Mouse (Mus musculus) adrenal gland, postnatal 4 days (tissue): ENCODE measurements around the gene Peak1. TPM values are rescaled to one million over a fixed set of nuclear protein-coding genes. Genes with fewer than 3 reads are reported as not detected.
A peak's percentile ranks its signal among the peaks of the same experiment; 100 is the strongest.

Source experiments
- DNase-seq, 2 experiments: peaks; one replicate each; pipeline ENCODE4 v3.0.0; 2021 to 2022; ENCODE audit warnings: low spot score in 2 of 2, mixed read lengths in 2 of 2
- total RNA-seq, 2 experiments: library from RNA; stranded (reverse); gene quantifications; 2 replicates each; pipeline ENCODE4 v1.2.3; 2021

The Peak1 gene
- total RNA-seq, 2 experiments from 2014 or later, result 52.5 to 54.8 TPM

DNA sequence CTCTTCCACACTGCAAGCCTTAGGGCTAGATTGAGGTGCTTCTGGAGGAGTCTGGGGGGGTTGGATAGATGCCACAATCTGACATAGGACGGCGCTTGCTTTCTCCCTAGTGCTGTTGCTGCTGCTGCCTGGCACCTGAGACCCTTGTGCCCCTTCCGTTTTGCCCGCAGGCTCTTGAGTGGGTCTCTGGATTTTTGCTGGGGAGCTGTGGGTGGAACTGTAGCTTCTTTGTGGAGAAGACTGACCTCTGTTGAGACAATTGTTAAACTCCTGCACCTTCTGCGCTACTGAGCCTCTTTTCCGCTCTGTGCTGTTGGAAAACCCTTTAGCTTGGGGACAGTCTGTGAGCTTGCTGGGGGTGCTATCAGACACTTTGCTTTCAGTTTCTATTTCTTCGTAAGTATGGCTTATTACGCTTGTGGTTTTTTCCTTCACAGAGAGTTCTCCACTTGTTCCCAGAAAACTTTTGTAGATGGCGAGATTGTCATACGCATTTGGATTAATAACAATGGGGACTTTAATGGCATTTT lies 159.5 kb downstream of the Peak1 start:
- DNase-seq, result no peak

DNA sequence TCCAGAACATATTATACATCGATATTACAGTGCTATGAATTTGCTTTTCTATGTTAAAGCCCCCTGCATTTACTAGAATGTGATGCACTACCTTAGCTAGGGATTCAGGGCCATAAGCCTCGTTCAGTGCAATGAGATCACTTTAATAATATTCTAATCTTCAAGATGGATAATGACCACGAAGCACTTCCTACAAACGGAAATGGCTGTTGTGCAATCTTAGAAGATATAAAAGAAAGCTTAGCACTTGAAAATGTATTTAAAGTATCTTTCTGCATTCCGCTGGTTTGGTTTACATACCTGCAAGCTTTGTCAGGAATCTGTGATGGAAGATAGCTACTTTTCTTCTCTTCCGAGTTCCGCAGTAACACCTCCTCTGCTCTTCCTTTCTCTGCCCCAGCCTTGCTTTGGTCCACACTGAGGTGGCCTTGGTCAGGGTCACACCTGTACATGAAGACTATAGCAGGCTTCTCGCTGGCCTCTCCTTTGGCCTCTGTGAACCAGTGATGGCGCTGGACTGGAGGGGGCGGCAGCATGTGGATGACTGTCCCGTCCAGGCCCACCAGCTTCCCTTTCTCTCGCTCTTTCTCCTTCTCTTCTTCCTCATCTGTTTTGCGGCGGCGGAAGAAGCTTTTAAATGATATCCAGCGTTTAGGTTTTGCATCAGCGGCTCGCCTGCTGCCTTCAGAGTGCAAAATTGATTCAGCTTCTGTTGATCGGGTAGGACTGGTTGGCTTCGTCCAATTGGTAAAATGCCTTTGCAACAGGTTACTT lies 160.5 kb downstream of the Peak1 start:
- no peak for DNase-seq

DNA sequence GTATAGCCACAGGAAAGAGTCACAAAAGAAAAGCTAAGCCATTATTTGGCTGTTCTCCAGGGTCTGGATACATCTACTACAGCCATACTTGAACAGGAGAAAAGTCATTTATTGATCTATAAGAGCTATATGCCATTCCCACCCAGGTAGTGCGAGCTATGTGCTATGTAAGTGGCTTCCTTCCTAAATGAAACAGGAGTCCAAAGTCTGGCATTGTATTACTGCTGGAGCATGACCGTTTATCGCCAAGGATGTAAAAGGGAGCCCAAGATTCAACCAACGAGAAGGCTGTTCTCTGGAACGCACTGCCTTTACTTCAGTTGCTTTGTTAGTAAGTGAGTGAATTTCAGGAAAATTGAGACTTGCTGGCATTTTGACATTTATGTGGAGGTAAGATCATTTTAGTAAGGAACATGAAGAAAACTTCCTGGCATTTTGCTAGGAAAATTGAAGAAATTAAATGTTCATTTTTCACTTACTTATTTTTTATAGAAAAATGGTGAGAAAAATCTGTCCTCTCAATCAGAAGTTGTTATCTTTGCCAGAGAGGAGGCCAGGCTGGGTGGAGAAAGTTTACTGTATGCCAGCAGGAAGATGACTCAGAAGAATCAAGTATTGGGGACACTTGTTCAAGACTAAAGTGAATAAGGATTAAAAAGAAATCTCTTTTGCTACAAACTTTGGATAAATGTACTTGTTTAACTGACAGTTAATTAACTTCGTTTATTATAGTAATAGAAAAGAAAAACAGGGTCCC lies 162.0 kb downstream of the Peak1 start:
- DNase-seq, result no peak

DNA sequence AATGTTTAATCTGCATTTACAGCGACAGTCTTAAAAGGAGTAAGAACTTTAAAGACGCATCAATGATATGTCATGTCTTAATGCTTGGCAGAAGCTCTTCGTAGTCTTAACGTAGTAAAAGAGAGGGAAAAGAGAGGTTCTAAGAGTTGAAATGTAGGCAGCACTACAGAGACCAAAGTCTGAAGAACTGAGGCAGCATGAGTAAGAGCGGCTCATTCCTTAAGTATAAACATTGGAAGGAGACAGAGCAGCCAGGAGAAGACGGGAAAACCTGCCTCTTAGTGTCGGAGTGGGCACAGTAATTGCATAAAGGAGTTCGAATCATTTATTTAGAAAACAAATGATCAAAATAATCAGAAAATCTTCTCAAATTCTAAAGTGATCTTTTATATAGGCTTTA lies 173.5 kb downstream of the Peak1 start:
- no peak for DNase-seq

DNA sequence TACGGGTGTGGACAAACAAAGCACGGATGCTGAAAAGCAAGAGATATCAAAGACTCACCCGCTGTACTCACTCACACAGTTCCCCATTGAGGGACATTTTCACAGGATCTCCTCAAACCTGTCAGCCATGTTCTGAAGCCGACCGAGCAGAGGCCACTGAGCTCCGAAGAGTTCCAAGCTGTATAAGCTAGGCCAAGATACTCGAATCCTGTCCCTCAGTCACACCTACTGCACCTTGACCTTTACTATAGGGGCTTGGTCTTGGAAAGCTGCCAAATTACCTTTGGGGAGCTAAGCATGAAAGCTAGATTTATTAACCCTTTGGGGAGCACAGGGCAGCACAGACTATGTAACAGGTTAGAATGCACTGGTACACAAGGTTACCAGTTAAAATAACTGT lies 174.0 kb downstream of the Peak1 start:
- no peak for DNase-seq

DNA sequence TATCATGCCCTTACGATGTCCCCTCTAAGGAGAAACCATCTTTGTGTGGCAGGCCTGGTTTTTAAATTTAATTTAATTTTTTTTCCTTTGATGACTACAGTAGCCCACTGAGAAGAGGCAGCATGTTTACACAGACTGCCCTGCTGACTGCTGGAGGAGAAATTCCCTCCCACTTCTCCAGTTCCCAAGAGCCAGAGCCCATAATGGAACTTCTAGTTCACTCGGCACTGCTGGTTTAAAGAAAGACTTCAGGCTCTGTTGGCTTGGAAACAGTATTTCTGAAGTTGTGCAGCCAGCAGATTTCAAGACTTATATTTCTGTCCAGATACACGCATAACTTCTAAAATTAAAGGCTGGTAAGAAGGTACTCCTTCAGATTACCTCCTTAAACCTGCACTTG lies 175.2 kb downstream of the Peak1 start:
- no peak for DNase-seq

DNA sequence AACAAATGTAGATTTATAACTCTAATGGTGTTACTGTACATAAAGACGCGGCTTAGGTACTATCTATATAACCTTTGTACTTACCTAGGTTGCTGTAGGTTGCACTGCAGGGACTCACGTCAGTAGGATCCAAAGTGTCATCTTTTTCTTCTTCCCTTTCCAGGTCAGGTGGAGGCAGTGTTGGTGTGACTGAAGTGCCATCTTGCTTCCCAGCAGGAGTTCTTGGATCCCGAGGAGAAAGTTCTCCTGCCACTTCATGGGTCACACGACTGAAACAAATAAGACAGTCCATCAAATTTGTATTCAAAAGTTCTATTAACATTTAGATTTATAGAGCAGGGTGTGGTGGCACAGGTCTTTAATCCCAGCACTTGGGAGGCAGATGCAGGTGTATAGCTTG lies 176.8 kb downstream of the Peak1 start:
- no peak for DNase-seq

DNA sequence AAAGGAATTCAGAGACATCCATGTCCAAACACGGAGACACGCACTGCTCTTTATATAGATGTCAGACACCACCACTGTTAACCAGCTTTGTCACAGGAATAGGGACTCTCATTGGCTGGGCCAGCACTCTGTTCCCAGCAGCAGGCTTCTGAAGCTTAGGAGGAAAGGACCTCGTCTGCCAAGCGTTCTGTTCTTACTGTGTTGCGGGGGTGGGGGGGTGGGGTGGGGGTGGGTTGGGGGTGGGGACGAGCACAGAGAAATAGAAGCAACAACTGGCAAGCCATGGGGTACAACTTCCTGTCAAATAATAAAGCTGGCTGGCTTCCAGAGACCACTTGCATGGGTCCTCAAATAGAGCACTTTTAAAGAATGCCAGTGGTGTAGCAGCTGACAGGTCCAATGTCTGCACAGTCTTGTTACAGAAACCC lies 182.0 kb downstream of the Peak1 start:
- no peak for DNase-seq

DNA sequence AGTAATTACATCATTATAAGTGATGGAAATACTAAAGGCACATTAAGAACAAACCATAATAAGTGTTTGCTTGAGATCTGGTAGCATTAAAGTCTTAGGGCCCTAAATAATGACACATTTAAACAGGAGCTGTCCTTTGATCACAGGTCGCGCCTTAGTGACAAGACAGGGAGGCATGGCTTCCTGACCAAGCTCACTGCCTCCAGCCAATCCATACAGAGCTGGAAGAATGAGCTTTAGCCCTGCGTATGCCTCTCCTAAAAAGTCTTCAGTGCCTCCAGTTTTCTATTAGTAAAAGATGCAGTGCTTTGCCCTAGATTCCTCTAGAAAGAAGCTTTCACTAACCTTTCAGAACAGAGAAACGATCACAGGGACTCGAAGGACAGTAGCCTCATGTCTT lies 182.6 kb downstream of the Peak1 start:
- DNase-seq, result no peak

DNA sequence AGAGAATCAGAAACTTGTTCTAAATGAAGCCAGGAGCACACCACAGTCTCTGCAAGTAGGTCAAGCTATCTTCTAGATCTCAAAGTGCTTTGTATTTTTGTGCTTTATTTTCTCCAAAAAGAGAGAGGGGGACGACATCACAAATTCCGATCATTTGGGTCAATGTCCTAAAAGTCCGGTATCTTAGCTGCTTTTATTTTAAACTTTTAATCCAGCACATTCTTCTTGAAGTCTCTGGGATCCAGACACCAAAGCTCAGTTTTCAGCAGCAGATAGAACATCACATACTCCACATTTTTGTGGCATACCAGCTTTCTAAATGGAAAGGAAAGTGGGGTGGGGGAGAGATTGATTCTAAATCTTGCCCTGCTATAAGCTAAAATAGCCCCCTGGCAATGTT lies 183.3 kb downstream of the Peak1 start:
- no peak for DNase-seq

DNA sequence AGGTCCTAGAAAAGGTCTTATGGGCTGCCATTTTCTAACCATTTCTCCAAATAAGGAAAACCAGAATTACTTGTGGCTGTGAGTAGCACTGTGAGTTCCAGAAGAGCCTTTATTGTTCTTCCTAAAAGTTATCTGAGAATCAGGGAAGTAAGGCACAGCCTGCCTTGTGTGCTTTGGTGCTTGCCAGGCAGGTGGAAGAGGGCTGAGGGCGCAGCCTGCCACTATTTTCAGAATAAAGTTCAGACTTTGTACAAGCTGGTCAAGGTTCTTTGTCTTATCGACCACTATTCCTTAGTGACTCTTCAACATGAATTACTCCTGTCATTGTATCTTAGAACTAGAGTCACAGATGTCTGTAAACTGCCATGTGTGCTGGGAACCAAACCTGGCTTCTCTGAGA lies 184.6 kb downstream of the Peak1 start:
- DNase-seq, result no peak

DNA sequence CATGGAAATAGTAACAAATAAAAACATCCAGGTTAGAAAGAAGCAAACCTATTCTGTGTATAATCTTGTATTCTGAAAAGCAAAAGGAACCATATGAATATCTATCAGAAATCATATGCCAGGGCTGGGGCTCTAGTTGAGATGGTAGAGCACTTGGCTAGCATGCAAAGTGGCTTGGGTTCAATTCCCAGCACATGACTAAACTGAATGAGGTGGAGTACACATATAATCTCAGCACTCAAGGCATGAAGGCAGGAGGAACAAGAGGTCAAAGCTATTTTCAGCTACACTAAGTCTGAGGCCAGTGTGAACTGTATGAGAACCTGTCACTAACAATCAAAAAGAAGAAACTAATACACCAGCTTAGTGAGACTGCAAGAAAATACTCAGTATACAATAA lies 187.0 kb downstream of the Peak1 start:
- no peak for DNase-seq

DNA sequence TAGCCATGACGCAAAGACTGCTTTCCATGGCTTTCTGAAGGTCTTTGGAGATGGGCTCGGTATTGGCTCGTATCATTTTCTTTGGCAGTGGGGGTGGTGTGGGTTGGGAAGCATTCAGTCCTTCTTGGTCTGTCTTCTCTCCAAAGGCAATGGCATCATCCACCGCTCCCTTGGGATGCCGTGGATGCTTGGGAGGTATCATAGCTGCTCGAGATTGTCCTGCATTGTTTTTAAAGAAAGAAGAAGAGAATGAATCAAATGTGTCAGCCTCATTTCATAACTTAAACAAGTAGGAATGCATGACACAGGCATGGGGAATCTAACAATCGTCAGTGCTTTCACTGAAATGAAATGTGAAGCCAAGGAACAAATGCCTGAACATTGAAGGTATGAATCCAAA lies 190.2 kb downstream of the Peak1 start:
- no peak for DNase-seq

DNA sequence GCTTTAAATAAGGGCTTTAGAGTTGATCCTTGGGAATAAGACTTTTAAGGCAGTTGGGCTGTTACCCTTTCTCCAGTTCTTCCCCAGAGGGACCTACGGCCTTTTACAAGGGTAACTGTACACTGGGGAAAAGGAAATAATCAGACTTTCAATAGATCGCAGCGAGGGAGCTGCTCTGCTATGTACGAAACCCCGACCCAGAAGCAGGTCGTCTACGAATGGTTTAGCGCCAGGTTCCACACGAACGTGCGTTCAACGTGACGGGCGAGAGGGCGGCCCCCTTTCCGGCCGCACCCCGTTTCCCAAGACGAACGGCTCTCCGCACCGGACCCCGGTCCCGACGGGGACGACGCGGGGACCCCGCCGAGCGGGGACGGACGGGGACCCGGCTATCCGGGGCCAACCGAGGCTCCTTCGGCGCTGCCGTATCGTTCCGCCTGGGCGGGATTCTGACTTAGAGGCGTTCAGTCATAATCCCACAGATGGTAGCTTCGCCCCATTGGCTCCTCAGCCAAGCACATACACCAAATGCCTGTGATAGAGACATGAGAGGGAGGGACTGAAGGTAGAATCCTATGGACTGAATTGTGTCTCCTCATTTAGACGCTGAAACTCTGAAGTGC lies 194.3 kb downstream of the Peak1 start:
- DNase-seq, result peak; percentile 40 to 55

DNA sequence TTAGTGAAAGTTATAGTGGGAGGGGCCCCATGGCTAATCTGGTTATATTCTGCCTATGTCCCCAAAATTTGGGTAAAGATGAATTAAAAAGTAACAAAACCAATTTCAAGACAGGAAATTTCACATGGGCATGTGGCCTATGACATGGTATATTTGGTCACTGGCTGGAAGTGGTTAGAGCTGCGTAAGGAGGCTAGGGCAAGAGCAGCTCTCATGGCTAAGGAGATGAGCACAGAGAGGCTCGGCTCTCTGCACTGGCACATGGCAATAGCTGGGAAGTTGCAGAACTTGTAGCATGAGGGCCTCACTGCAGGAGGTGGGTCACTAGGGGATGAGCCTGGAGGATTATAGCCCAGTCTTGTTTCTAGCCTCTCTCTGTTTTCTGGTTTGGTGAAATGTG lies 199.0 kb downstream of the Peak1 start:
- no peak for DNase-seq

DNA sequence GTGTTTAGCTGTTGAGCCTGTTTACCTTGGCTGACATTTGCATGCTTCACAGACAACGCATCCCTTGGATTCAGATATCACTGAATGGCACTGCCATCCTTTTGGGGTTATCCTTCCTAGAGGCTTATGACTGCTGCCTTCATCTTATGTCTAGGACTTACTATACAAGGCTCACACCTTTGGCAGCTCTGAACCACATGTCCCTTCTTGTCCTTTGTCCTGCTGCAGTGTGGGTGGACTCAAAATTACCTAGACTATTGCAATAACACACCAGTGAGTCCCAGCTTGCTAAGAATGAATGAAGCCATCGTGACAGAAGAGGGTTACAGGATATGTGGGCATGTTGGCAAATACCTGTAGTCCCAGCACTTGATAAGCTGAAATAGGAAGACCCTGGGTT lies 199.8 kb downstream of the Peak1 start:
- no peak for DNase-seq

DNA sequence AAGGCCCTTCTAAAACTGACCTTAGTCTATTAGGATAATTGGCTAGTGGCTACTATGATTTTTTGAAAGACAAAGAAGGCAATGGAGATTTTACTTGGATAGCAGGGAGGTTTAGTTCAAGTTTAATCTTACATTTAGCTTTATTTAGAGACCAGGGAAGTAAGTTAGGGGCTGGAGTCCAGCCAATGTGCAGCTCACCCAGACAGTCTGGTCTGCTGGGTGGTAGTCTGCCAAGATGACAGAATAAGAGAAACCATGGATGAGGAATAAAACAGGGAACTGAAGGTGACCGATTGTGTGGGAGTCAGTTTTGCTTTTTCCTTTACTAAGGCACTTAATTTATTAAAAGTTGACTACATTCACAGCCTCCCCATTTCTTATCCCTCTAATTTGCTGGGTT lies 200.5 kb downstream of the Peak1 start:
- no peak for DNase-seq

DNA sequence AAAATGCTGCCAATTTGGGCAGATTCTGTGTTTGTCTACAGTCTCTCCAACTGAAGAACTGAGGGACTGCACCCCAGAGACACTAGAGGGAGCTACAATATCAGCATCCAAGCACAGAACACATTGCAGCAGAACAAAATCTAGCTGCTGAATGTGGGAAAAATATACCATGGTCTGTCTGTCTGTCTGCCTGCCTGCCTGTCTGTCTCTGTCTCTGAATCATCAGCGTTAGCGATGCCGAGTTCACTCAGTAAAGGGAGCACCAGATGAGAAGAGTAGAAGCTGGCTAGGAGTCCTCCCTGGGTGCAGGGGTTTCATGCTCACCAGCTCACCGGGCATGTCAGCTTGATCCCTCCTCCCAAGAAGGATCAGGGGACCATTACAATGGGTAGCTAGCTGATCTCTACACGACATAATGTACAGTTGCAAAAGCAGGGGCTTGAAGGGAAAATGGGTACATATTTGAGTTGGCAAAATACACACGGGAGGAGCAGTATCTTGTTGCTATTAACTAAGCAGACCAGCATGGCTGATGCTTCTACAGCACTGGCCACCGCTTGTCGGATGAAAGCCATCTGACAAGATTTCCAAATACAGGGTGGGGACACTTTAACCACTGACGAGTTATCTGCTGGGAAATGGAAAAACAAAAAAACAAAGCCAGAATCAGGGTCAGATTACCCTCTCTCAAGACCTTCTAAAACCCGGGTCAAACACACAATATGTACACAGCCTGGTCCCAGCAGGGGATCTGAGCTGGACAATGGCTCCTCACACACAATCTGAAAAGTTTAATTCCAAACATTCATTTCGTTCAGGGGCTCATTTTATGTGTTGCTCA lies 204.2 kb downstream of the Peak1 start:
- no peak for DNase-seq

DNA sequence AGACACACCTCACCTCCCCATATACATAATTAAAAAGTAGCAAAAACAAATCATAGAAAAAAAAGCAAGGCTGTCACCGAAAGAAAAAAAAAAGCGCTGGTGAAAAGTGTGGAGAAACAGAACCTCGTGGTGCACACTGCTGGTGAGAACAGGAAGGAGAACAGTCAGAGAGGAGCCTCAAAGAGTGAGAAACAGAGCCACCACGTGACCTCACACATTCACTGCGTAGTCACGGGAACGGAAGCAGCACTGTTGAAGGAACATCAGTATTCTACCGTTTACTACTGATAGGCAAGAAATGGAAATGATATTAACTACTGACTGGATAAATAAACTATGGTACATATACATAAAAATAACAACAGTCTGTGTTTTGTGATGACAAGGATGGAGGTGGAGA lies 209.1 kb downstream of the Peak1 start:
- no peak for DNase-seq

DNA sequence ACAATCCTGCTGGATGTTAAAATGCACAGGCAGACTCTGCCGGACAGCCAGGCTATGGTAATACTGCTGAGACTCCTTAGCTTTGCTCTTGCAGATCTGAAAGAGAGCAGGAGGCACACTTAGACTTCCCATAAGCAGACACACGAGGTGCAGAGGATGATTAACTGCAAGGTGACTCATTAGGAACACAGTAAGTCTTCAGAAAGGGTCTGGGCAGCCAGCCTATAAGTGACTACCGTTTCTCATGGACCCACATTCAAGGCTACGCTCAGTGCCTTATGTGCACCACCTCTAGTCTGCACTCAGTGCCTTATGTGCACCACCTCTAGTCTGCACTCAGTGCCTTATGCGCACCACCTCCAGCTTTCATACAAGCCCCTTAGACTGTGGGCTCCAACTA lies 210.4 kb downstream of the Peak1 start:
- no peak for DNase-seq

DNA sequence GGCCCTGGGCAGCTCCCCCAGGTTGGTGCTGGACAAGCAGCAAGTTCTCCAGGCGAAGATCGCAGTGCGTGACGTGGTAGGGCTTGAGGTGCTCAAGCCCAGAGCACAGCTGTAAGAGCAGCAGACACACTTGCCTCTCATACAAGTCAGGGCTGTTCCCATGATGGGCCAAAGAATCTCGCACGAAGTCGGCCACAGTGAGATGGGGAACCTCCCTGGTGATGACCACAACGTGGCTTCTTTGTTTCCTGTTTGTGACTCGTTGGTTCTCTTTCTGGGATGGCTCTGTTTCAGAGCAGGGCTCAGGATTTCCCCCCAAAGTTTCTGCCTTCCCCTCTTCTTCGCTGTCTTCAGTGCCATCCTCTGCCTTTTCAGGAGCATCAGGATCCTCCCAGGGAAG lies 210.8 kb downstream of the Peak1 start:
- no peak for DNase-seq
